Mouse (Mus musculus) c-Kit-positive CD71-positive TER-119-positive erythroid progenitor cells, embryonic 14.5 days (primary cell): ENCODE measurements around the gene Nupr1l.

Experiments
- DNase-seq: peaks from one replicate; pipeline ENCODE4 v3.0.0-alpha.2; 2013; ENCODE audit warnings: low spot score

Nupr1l gene

DNA sequence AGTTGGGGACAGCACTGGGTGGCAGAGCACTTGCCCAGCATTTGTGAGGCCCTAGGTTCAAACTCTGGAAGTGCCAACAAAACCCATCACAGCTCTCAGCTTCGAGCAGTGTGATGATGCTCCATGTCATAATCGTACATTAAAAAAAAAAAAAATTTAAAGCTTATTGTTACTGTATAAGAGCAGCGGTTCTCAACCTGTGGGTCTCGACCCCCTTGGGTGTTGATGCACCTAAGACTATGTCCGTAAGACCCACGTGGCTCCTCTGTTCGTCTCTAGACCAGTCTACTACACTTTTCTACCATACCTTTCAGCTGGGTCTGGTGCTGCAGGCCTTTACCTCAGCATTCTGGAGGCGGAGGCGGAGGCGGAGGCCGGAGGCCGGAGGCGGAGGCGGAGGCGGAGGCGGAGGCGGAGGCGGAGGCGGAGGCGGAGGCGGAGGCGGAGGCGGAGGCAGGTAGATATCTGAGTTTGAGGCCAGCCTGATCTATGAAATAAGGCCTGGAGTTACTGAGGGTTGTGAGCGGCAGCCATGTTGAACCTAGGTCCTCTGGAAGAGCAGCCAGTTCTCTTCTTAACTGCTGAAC, 9.8 kb downstream of the Nupr1l start:
- DNase-seq = no peak

- no peak for DNase-seq
These were observed 10.4 kb downstream of the Nupr1l start for GRCm38 (mm10) chr5:129918752-129919151.

DNA sequence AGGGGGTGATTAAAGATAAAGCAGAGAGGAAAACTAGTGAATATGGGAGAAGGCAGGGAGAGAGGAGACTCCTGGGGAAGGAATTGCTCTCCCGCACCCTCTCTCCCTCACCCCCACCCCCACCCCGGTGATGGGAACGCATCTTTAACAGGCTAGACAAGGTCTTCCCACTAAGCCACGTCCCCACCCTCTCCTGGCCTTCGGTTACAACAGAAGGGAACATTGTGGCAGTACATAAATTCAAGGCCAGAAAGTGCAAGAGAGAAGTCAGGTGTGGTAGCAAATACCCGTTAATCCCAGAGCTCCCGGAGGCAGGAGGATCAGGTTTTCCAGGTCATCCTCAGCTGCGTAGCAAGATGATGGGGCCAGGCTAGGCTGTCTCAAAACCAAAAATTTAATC, 11.0 kb downstream of the Nupr1l start:
- DNase-seq = no peak

DNA sequence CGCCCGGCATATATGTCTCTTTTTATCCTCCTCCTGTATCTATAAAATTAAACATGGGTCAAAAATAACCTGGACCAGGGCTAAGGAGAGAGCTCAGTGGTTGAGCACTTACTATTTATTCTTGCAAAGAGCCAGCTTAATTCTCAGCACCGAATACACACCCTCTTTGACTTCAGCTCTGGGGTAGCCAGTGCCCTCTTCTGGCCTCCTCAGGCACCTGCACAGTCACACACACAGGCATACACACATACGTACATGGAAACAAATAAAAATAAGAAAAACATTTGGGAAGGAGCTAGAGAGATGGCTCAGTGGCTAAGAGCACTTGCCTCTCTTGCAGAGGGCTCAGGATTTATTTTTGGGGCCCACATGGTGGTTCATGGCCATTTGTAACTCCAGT, 13.6 kb downstream of the Nupr1l start:
- no peak for DNase-seq

DNA sequence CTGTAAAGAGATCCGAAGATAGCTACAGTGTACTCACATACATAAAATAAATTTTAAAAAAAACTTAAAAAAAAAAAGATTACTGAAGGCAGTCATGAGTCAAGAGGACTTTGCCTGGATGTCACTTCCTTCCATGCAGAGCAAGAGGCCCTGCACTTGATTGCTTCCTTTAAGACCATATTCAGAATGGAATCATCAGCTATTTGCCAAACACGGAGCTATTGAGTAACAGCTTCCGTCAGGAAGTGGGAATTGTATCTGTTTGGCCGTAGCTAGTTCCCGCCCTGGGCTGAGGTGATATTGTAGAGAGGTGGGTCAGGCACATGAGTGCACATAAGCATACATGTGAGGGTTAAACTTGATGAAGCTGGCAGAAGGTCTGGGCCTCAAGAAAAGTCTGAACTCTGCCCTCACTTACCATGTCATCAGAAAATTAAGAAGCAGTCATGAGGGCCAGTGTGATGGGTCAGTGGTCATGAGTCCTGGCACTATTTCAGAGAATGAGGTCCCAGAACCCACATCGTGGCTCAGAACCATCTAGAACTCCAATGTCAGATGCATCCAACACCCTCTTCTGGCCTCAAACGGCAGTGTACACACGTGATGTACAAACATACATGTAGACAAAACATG, 16.6 kb downstream of the Nupr1l start:
- no peak for DNase-seq

DNA sequence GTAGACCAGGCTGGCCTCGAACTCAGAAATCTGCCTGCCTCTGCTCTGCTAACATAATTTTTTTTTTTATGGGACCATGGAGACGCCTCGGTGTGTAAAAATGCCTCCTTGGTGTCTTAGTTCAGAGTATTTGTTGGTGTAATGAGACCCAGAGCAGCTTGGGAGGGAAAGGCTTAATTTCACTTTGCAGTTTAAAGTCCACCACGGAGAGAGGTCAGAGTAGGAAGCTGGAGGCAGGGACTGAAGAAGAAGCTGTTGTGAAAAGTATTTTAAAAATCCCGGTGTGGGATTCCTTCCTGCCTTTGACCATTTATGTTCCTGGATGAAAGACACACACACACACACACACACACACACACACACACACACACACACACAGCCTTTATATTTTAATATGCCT, 17.6 kb downstream of the Nupr1l start:
- DNase-seq = no peak

GRCm38 (mm10) chr5:129929924-129930855, 21.9 kb downstream of the Nupr1l start:
- no peak for DNase-seq

- no peak for DNase-seq
These were observed 28.6 kb downstream of the Nupr1l start for GRCm38 (mm10) chr5:129936941-129937340.

GRCm38 (mm10) chr5:129940281-129940680, 31.9 kb downstream of the Nupr1l start:
- no peak for DNase-seq

DNA sequence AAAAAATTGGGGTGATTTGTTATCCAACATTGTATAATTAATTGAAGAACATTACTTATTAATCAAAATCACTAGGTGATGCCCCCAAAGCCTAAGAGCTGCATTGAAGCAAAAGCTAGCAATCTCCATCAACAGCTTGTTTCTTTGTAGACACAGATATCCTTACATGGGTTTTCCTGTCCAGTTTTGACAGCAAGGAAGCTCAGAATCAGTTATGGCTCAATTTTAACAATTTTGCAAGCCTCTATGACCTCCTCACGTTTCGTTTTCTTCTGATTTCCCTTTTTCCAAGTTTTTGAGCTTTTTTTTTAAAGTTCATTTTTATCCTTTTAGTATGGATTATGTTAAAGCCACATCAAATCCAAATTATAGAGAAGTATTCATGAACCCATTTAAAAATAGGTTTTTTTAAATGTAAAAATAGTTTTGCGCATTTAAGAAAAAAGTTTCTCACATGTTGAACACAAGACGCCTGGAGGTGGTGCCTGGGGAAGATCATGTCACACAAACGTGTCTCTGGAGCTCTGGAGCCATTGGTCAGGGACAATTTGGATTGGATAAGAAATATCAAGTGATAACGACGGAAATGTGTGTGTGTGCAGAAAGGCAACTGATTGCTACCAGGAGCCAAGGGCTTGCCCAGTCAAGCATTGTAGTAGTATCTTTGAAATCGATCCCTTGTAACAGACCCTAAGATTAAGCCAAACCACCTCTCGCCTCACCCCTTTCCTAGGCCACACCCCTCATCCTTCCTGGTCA, 32.6 kb downstream of the Nupr1l start:
- no peak for DNase-seq

GRCm38 (mm10) chr5:129941495-129942045, 33.2 kb downstream of the Nupr1l start, which contains the start of gene Vkorc1l1:
Gene Vkorc1l1 (plus strand): TSS chr5:129941970.
- peak; percentile 100 for DNase-seq

DNA sequence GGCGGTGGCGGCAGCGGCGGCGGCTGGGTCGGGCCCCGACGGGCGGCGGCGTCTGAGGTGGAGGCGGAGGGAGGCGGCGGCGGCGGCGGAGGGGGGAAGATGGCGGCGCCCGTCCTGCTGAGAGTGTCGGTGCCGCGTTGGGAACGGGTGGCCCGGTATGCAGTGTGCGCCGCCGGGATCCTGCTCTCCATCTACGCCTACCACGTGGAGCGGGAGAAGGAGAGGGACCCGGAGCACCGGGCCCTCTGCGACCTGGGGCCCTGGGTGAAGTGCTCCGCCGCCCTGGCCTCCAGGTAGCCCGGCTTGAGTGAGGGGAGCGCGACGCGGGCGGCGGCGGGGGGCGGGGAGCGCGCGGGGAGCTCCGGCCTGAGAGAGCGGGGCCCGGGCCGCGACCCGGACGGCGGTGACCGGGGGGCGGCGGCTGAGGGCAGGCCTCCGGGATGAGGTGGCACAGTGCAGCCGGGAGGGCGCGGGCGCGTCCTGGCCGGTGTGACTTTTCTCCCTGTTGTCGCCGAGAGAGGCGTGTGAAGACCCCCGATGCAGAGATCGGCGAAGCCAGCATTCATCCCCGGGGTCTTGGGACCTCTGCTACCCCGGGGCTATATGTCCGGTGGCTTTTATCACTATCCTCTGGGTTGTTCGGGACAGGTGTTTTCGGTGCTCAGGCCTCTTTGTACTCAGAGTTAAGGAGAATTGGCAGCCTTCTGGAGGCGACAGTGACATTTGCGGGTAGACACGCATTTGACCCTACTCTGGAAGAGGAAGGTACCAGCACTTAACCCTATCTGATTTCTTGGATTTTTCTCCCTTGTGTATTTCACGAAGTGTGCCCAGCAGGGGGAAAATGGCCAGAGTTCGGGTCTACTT, 34.0 kb downstream of the Nupr1l start:
- peak; percentile 54 for DNase-seq

- no peak for DNase-seq
These were observed 35.1 kb downstream of the Nupr1l start for GRCm38 (mm10) chr5:129943402-129943801.

- no peak for DNase-seq
These were observed 39.2 kb downstream of the Nupr1l start for GRCm38 (mm10) chr5:129947528-129948033.

DNA sequence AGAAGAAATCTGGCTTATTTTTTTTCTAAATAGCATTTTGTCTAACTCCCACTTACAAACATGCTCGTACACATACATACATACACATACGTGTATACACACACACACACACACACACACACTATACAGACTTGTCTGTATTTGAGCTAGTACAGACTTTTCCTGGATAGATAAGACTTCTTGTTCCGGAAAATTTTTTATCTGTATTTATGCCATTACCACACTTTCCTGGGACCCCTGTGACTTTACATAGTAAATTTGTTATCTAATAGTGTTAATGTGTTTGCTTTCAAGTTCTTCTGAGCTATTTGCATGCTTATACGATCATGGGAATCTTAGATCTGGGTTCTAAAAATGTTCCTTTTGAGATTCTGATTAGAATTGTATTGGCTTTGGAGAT, 43.8 kb downstream of the Nupr1l start:
- peak; percentile 68 for DNase-seq

GRCm38 (mm10) chr5:129954473-129955254, 46.3 kb downstream of the Nupr1l start:
- DNase-seq = peak; percentile 69

DNA sequence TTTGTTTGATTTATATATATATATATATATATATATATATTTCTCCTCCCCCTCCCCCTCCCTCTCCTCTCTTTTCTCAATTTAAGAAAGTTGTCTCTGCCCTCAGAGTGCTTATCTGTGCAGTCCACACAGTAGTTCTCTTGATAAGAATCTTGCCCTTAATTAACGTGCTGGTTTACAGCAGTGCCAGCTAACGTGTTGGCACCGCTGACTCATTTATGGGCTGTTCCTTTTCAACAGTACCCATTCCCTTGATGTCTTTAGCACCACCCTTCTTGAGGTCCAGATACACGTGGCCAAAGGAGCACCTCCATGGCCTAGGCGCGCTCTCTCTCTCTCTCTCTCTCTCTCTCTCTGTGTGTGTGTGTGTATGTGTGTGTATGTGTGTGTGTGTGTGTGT, 47.5 kb downstream of the Nupr1l start:
- DNase-seq = peak; percentile 67

DNA sequence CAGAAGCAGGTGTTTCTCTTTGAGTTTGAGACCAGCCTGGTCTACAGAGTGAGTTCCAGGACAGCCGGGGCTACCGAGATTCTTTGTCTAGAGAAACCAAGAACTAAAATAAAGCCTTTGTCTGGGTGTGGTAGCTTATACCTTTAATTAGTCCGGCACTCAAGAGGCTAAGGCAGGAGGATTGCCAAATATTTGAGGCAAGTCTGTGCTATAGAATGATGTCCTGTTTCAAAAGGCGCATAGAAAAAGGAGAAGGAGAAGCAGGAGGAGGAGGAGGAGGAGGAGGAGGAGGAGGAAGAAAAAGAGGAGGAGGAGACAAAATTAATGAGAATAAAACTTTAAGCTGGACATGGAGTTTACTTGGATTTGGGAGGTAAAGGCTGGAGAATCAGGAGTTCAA, 54.9 kb downstream of the Nupr1l start:
- DNase-seq = no peak
